Mouse (Mus musculus) midbrain, embryonic 15.5 days (tissue): Measurements from ENCODE around the gene Suco. TPM values are rescaled to one million over a fixed set of nuclear protein-coding genes. Genes with fewer than 3 reads are reported as not detected.

ENCODE experiments used
- ATAC-seq: fragments of 200-750 bp; cut with Nextera tagmentation; replicated peaks from 2 replicates; pipeline ENCODE4 v1.8.0; 2017; ENCODE audit warnings: moderate TSS enrichment
- H3K27ac ChIP-seq: fragments of 300-500 bp; sonication (generic); 2 replicates; pipeline ENCODE4 v1.5.1; 2015; ENCODE audit warnings: mild to moderate bottlenecking, inconsistent platforms
- H3K27me3 ChIP-seq: fragments of 300-500 bp; sonication (generic); replicated peaks from 2 replicates; pipeline ENCODE4 v1.6.1; 2015; ENCODE audit warnings: inconsistent platforms
- H3K36me3 ChIP-seq: fragments of 300-500 bp; sonication (generic); replicated peaks from 2 replicates; pipeline ENCODE4 v1.6.1; 2015; ENCODE audit warnings: inconsistent platforms
- H3K4me1 ChIP-seq: fragments of 300-500 bp; sonication (generic); 2 replicates; pipeline ENCODE4 v1.6.1; 2015; ENCODE audit warnings: inconsistent platforms
- H3K4me2 ChIP-seq: fragments of 300-500 bp; sonication (generic); 2 replicates; pipeline ENCODE4 v1.6.1; 2015; ENCODE audit warnings: inconsistent platforms, mild to moderate bottlenecking, moderate library complexity
- H3K4me3 ChIP-seq: fragments of 300-500 bp; sonication (generic); 2 replicates; pipeline ENCODE4 v1.5.1; 2015; ENCODE audit warnings: mild to moderate bottlenecking, inconsistent platforms
- H3K9ac ChIP-seq: fragments of 300-500 bp; sonication (generic); 2 replicates; pipeline ENCODE4 v1.6.1; 2015; ENCODE audit warnings: mild to moderate bottlenecking, inconsistent platforms
- H3K9me3 ChIP-seq: fragments of 300-500 bp; sonication (generic); 2 replicates; pipeline ENCODE4 v1.6.1; 2016; ENCODE audit warnings: inconsistent platforms
- WGBS: fragments of 180-500 bp; shearing (Covaris S2); methylation state at CpG from one replicate; pipeline ENCODE4 v1.1.7; 2015; ENCODE audit warnings: mixed read lengths; 5-methylcytosine and 5-hydroxymethylcytosine counted together
- polyA plus RNA-seq: library from polyadenylated mRNA; unstranded; fragments of >200 nt; fragmentation: Nextera tagmentation; extraction: Ambion mirVana; gene quantifications from 2 replicates; pipeline ENCODE4 v1.2.1, GENCODE M21; 2015

Suco gene
- polyA plus RNA-seq, 1 experiment from 2014 or later, result 18.4 TPM

DNA sequence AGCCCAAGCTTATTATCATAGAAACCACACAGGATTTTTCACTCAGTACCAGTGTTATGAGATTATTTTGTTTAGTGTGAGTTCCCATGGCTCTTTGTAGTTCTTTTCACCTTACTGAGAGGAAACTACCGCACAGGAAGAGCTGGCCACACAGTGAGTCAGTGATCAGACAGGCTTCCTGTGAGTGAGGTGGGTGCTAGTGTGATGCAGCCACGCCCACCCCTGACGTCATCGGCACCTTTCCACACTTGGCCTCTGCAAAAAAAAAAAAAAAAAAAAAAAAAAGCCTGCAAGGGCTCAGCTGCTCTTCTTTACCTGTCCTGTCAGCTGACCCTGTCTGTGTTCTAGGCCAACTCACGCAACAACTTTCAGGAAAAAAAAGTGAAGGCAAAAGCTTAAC is 109.8 kb downstream of the Suco start:
- Histone ChIP-seq H3K27ac (no peak overlapping the region), H3K4me3 (no peak overlapping the region), H3K9ac (no peak overlapping the region), H3K27me3 (no peaks in the 10 kb centered on the region), H3K36me3 (no peaks in the 10 kb centered on the region), H3K4me1 (no peaks in the 10 kb centered on the region), H3K9me3 (no peaks in the 10 kb centered on the region), H3K4me2 (no peak overlapping the region)
- 59% methylated on average over 5 of the region's 5 CpGs for WGBS
- ATAC-seq, result no peak

Other genes starting within 250 kb of the Suco start
- gene Fasl, start 88.2 kb downstream of the Suco start, polyA plus RNA-seq, result 0.12 and 0.14 TPM in 2 replicates
- gene Pigc, start 92.5 kb upstream of the Suco start, polyA plus RNA-seq, result 35.1 and 38.2 TPM in 2 replicates
- gene 4930558K02Rik, start 103.0 kb upstream of the Suco start, polyA plus RNA-seq, result 0.22 TPM in 1 of 2 replicates, not detected in the other